Mouse (Mus musculus) heart, postnatal 10 days (tissue): ENCODE data around the gene Mbd6. TPM values are rescaled to one million over a fixed set of nuclear protein-coding genes. Genes with fewer than 3 reads are reported as not detected.

Source experiments
- DNase-seq, 2 experiments: peaks; one replicate each; pipeline ENCODE4 v3.0.0; 2021
- intact Hi-C: fragments of 180-260 bp; cut with DNase I; formaldehyde crosslinking; loops from one replicate; pipeline ENCODE4 v1.15.1; 2025
- total RNA-seq, 2 experiments: library from RNA; stranded (reverse); gene quantifications; 2 replicates each; pipeline ENCODE4 v1.2.3; 2021

The Mbd6 gene
- total RNA-seq, result 10 to 100 TPM; 34.2 to 35.5 TPM

GRCm38 (mm10) chr10:127288800-127289572 is at the start of gene Mbd6:
Gene Mbd6 (minus strand): TSS chr10:127289018.
- DNase-seq, result peak; percentile 92
- intact Hi-C loops, result no loop called here

DNA sequence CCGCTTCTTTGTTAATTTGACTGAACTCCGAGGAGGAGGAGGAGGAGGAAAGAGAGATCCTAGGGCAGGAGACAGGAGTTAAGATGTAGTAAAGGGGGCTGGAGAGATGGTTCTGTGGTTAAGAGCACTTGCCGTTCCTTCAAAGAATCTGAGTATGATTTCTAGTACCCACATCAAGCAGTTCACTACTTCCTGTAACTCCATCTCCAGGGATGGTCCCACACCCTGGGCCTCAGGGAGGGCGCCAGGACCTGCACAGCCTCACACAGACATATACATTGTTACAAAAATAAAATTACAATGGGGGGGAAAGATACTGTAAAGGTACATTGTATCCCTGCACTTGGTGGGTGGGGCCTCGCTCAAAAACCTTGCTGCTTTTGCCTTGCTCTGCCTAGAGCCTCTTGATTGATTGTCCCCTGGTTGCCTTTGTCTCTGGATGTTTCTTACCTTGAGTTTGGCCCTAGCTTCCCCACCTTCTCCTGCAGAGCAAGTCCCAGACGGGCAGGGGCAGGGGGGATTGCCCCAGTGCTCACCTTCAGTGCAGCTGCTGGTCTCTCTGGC is 48.8 kb upstream of the Mbd6 start:
- DNase-seq, result no peak
- intact Hi-C loops, result no loop called here

- intact Hi-C loops, result no loop called here
These were observed 48.1 kb upstream of the Mbd6 start for GRCm38 (mm10) chr10:127336952-127337351.

DNA sequence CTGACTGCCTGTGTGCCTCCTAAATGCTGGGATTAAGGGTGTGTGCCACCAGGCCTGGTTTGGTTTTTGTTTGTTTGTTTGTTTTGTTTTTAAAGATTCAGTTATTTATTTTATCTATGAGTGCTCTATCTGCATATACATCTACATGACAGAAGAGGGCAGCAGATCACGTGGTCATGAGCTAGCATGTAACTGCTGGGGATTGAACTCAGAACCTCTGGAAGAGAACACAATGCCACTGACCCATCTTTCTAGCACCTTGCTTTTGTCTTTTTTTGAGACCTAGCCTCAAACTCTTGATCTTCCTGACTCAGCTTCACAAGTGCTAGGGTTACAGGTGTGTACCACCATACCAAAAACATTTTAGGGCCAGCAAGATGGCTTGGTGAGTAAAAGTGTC is 46.5 kb upstream of the Mbd6 start:
- intact Hi-C loops, result no loop called here
- no peak for DNase-seq

More at GRCm38 (mm10) chr10:127336952-127337351, 48.1 kb upstream of the Mbd6 start:
- no peak for DNase-seq

- no peak for DNase-seq
- intact Hi-C loops, result no loop called here
These were observed 44.3 kb upstream of the Mbd6 start for GRCm38 (mm10) chr10:127333152-127333551.

DNA sequence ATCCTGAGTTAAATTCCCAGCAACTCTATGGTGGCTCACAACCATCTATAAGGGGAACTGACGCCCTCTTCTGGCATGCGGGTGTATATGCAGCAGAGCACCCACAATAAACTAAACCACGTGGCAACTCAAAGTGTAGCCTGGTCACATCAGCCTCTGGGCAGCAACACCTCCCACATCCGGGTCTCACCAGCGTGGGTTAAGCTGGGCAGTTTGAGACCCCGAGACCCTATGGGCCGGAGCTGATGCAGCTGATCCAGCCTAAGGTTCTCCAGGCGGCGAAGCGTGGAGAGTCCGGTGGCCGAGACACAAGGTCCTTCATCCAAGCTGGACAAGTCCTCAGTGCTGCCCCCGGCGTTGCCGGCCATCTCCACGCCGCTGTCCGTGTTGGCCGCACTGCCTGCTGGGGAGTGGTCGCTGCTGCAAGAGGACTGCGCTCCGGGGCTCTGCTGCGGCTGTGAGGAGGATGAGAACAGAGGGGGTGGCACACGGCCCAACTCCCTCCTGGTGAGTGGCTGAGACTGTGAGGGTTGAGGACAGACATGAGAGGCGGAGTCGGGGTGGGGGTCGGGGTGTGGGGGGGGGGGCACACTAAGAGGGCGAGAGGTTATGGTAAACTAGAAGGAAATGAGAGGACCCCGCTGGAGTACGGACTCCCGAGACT is 43.5 kb upstream of the Mbd6 start:
- intact Hi-C loops, result no loop called here
- DNase-seq, result no peak

- intact Hi-C loops, result no loop called here
- DNase-seq, result no peak
These were observed 41.4 kb upstream of the Mbd6 start for GRCm38 (mm10) chr10:127330212-127330611.

DNA sequence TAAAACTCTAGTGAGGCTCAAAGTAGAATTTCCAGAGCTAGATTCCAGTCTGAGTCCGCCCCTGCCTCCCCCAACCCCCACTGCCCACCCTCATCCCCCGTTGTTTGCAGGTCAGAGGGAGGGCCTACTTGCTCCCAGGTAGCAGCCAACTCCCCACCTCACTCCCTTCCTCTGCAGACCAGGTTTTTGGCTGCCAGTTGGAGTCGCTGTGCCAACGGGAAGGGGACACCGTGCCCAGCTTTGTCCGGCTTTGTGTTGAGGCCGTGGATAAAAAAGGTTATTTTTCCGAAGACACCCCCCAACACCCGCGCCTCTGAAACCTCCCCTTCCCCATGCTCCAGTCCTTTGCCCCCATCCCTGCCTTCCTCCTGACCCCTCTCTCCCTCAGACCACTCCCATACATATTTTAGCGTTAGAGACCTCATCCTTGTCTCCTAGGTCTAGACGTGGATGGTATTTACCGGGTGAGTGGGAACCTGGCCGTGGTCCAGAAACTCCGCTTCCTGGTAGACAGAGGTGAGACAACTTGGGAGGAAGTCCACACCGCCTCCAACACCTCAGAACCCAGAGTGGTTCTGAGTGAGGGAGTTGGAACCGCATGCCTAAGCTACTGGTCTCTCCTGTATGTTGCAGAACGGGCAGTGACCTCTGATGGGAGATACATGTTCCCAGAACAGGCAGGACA is 38.8 kb upstream of the Mbd6 start:
- DNase-seq, result no peak

DNA sequence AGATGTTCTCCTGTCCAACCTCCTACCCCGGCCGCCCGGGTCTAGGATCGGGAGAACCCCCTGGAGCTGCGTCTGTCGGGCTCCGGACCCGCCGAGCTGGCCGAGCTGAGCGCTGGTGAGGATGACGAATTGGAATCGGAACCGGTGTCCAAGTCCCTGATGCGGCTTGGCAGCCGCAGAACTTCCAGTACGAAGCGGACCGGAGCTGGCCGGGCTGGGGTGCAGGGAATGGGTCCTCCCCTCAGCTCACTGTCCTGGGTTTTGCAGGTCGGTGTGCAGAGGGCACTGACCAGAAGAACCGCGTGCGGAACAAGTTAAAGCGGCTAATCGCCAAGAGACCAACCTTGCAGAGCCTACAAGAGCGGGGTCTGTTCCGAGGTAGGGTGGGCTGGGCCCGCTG is 38.0 kb upstream of the Mbd6 start:
- DNase-seq, result peak; percentile 37 to 46
- intact Hi-C loops, result no loop called here

More for the DNA sequence above, 38.8 kb upstream of the Mbd6 start:
- intact Hi-C loops, result no loop called here

DNA sequence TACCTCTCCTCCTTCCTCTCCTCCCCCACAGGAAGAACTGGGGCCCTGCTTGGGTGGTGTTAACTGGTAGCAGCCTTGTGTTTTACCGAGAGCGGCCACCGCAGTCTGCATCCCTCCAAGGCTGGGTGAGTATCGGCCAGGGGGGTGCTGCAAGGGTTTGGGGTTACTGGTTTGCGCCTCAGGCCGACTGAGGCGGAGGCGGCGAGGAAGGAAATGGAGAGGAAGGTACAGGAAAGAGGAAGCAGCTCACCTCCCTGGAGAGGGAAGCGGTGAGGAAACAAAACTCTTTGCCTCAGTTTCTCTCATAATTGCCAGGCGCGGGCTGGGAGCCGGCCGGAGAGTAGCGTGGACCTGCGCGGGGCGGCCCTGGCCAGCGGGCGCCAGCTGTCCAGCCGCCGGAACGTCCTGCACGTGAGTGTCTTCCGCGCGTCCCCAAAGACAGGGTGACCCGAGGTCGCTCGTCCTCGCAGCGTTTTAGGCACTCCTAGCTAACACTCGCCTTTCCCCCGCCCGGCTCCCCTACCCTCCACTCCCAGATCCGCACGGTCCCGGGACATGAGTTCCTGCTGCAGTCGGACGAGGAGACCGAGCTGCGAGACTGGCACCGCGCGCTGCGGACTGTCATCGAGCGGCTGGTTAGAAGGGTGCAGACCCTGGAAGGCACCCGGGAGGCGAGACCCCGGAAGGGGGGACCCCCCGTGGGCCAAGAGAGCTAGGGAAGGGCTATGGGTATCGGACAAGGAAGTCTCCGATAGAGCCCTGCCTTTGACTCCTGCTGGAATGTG is 37.4 kb upstream of the Mbd6 start:
- peak; percentile 51 to 62 for DNase-seq
- intact Hi-C loops, result no loop called here

- no peak for DNase-seq
- intact Hi-C loops, result no loop called here
These were observed 36.7 kb upstream of the Mbd6 start for GRCm38 (mm10) chr10:127325454-127326016.

- peak; percentile 41 to 45 for DNase-seq
- intact Hi-C loops, result no loop called here
These were observed 35.7 kb upstream of the Mbd6 start for GRCm38 (mm10) chr10:127324495-127324894.

DNA sequence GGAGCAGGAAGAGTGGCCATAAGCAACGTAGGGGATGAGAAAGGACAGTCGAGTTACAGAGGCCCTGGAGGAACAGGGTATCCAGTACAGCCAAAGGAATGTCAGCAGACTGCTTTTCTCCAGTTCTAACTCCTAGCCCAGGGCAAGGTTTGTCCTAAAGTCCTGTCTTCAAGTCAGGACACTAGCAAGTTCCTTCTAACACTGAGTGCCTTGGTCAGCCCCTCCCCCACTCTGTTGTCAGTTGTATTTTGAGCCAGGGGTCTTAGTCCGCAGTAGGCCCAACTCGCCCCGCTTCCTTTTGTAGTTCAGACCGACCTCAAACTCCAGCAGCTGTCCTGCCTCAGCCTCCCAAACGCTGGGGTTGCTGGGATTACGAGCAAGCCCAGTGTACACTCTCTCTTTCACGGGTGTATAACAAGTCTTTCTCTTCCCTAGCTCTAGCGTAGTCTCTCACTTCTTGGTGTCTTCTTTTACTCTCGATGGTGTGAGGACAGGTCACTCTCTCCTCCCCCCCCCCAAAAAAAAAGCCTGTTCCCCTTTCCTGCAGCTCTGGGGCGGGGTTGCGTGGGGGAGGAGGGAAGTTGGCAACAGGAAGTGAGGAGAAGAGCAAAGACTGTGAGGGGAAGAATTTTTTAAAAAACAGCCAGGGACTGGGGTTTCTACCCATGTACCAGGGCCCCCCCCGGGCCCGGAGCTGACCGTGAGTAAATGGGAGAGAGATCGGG is 34.5 kb upstream of the Mbd6 start:
- intact Hi-C loops, result no loop called here
- no peak for DNase-seq

DNA sequence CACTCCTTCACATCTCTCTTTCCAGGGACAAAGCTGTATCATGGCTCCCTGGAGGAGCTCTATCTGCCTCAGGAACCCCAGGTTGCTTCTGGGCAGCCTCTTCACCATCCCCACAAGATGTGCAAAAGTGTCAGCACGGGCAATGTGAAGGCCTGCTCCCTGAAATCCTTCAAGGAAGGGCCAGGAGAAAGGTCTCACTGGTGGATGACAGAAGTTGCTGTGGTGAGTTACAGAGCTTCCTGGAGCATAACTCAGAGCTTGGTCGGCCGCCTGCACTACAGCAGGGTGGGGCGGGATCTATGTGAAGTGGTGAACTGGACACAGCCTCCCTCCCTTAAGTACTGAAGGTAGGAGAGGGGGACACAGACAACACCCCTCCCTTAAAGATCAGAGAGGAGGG is 33.9 kb upstream of the Mbd6 start:
- DNase-seq, result no peak

DNA sequence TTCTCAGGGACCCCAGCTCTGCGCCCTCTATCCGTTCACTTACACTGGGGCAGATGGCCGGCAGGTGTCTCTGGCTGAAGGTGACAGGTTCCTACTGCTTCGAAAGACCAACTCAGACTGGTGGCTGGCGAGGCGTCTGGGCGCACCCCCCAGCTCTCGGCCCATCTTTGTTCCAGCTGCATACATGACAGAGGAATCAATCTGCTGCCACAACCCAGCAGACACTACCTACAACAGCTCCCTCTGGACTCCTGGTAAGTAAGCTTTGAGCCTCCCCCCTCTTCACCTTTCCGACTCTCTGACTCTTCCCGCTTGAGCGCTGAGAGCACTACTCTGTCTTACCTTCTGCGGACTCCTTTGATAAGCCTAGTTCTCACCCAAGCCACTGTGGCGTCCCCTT is 33.4 kb upstream of the Mbd6 start:
- intact Hi-C loops, result no loop called here
- no peak for DNase-seq

More for the DNA sequence above, 33.9 kb upstream of the Mbd6 start:
- intact Hi-C loops, result no loop called here

GRCm38 (mm10) chr10:127321621-127322020 is 32.8 kb upstream of the Mbd6 start, which contains the start of gene Arhgap9:
Gene Arhgap9 (plus strand): TSS chr10:127321964.
- intact Hi-C loops, result no loop called here
- no peak for DNase-seq

GRCm38 (mm10) chr10:127319969-127320368 is 31.2 kb upstream of the Mbd6 start:
- no peak for DNase-seq
- intact Hi-C loops, result no loop called here

- no peak for DNase-seq
- intact Hi-C loops, result no loop called here
These were observed 29.2 kb upstream of the Mbd6 start for GRCm38 (mm10) chr10:127318009-127318408.

DNA sequence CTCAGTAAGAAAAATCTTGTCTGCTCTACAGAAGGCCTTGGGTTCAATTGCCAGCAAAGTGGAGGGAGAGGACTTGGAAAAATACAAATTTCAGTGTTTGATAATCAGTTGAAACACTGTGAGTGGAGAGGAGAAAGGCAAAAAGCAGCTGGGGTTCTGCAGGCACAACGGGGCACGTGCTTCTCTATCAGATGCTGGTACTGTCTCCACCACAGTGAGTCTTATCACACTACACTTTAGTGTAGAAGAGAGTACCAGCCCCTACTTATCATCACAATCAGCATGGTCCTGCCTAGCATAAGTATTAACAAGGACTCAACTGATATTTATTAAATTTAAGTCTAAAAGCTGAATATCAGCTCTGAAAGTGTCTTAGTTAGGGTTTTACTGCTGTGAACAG is 28.5 kb upstream of the Mbd6 start:
- DNase-seq, result no peak

More for the DNA sequence above, 28.5 kb upstream of the Mbd6 start:
- intact Hi-C loops, result no loop called here
